Mouse (Mus musculus): ENCODE measurements around the gene Dffb.
"Not testable (repeated sequence)": the region's sequence is repeated elsewhere in the genome, so short reads cannot be mapped to it uniquely, and the experiment has no call there.

The Dffb gene

GRCm38 (mm10) chr4:153966651-153967050 is 8.3 kb downstream of the Dffb start:
- in situ Hi-C loops (cut with MboI, MseI), result no loop called here

GRCm38 (mm10) chr4:153962631-153963030 is 12.3 kb downstream of the Dffb start:
- in situ Hi-C loops (cut with MboI, MseI), result no loop called here

- in situ Hi-C loops (cut with MboI, MseI), result no loop called here
Observed at GRCm38 (mm10) chr4:153957444-153958250, 17.3 kb downstream of the Dffb start.

GRCm38 (mm10) chr4:153956569-153957405 is 18.1 kb downstream of the Dffb start, which contains the start of gene A430005L14Rik:
TSS of gene A430005L14Rik (plus strand) at chr4:153957237.
- in situ Hi-C loops (cut with MboI, MseI), result no loop called here

- in situ Hi-C loops (cut with MboI, MseI), result no loop called here
Observed at GRCm38 (mm10) chr4:153955651-153956050, 19.3 kb downstream of the Dffb start.

- in situ Hi-C loops (cut with MboI, MseI), result no loop called here
Observed at GRCm38 (mm10) chr4:153951692-153952091, 23.2 kb downstream of the Dffb start.

GRCm38 (mm10) chr4:153951150-153951549 is 23.8 kb downstream of the Dffb start:
- in situ Hi-C loops (cut with MboI, MseI), result no loop called here

GRCm38 (mm10) chr4:153950372-153950771 is 24.6 kb downstream of the Dffb start:
- in situ Hi-C loops (cut with MboI, MseI), result no loop called here

GRCm38 (mm10) chr4:153945741-153946140 is 29.2 kb downstream of the Dffb start:
- in situ Hi-C loops (cut with MboI, MseI), result no loop called here

GRCm38 (mm10) chr4:153944261-153944660 is 30.7 kb downstream of the Dffb start:
- in situ Hi-C loops (cut with MboI, MseI), result no loop called here

- in situ Hi-C loops (cut with MboI, MseI), result no loop called here
Observed at GRCm38 (mm10) chr4:153943243-153943642, 31.7 kb downstream of the Dffb start.

GRCm38 (mm10) chr4:153929921-153930320 is 45.0 kb downstream of the Dffb start:
- in situ Hi-C loops (cut with MboI, MseI), result loop anchor here (10.0 kb wide), 1 partner anchor 1285 kb away; no protein-coding TSS in a partner anchor

- in situ Hi-C loops (cut with MboI, MseI), result no loop called here
Observed at GRCm38 (mm10) chr4:153929425-153929824, 45.5 kb downstream of the Dffb start.

- in situ Hi-C loops (cut with MboI, MseI), result no loop called here
Observed at GRCm38 (mm10) chr4:153928772-153929299, 46.1 kb downstream of the Dffb start.

GRCm38 (mm10) chr4:153922090-153922489 is 52.8 kb downstream of the Dffb start:
- in situ Hi-C loops (cut with MboI, MseI), result not testable (repeated sequence)

- in situ Hi-C loops (cut with MboI, MseI), result no loop called here
Observed at GRCm38 (mm10) chr4:153920517-153921233, 54.3 kb downstream of the Dffb start.

- in situ Hi-C loops (cut with MboI, MseI), result no loop called here
Observed at GRCm38 (mm10) chr4:153917773-153918500, 57.0 kb downstream of the Dffb start.

All from T-helper 1 cell (primary cell).